Mouse (Mus musculus): ENCODE results near the gene Il16. TPM values are rescaled to one million over a fixed set of nuclear protein-coding genes. Genes with fewer than 3 reads are reported as not detected.

The Il16 gene
- polyA plus RNA-seq, 1 experiment from 2014 or later, result 1.9 TPM

GRCm38 (mm10) chr7:83606796-83607195 lies 138.7 kb downstream of the Il16 start:
- H3K4me3 ChIP-seq, result no peak overlapping the region
- H3K36me3 ChIP-seq, result no peaks in the 10 kb centered on the region
- no peaks in the 10 kb centered on the region for H3K9me3 ChIP-seq (replicated peaks)
- H3K27me3 ChIP-seq, result no peaks in the 10 kb centered on the region
- H3K27ac ChIP-seq, result no peak overlapping the region
- 0 out of 2 replicates have a peak, but pooled peaks cover 3% of the 10 kb centered on the region for H3K4me1 ChIP-seq
- ATAC-seq (ENCODE audit: low FRiP score), result no peak
- WGBS, result 93% methylated on average over 2 of the region's 2 CpGs
- no peak overlapping the region for H3K4me2 ChIP-seq (replicated peaks)
- no peak overlapping the region for H3K9ac ChIP-seq

- WGBS, result 92% methylated on average over 7 of the region's 7 CpGs
Observed at GRCm38 (mm10) chr7:83604180-83604944, 141.2 kb downstream of the Il16 start.

GRCm38 (mm10) chr7:83599913-83600286 lies 145.6 kb downstream of the Il16 start:
- ATAC-seq (ENCODE audit: low FRiP score), result no peak
- Histone ChIP-seq H3K27ac (no peak overlapping the region), H3K36me3 (no peaks in the 10 kb centered on the region), H3K9me3 (replicated peaks) (no peaks in the 10 kb centered on the region), H3K4me3 (no peak overlapping the region), H3K27me3 (no peaks in the 10 kb centered on the region), H3K4me1 (0 out of 2 replicates have a peak, but pooled peaks cover 3% of the 10 kb centered on the region), H3K4me2 (replicated peaks) (no peak overlapping the region), H3K9ac (no peak overlapping the region)
- WGBS, result 58% methylated on average over 8 of the region's 8 CpGs

More at GRCm38 (mm10) chr7:83604180-83604944, 141.2 kb downstream of the Il16 start:
- 0 out of 2 replicates have a peak, but pooled peaks cover 3% of the 10 kb centered on the region for H3K4me1 ChIP-seq
- no peaks in the 10 kb centered on the region for H3K9me3 ChIP-seq (replicated peaks)
- no peak overlapping the region for H3K9ac ChIP-seq
- no peak overlapping the region for H3K27ac ChIP-seq
- H3K4me3 ChIP-seq, result no peak overlapping the region
- no peaks in the 10 kb centered on the region for H3K27me3 ChIP-seq
- H3K4me2 ChIP-seq (replicated peaks), result no peak overlapping the region
- no peak for ATAC-seq (ENCODE audit: low FRiP score)
- H3K36me3 ChIP-seq, result no peaks in the 10 kb centered on the region

- ATAC-seq (ENCODE audit: low FRiP score), result no peak
Observed at GRCm38 (mm10) chr7:83598997-83599912, 146.3 kb downstream of the Il16 start.

GRCm38 (mm10) chr7:83597063-83597462 lies 148.5 kb downstream of the Il16 start:
- no peaks in the 10 kb centered on the region for H3K36me3 ChIP-seq
- H3K9me3 ChIP-seq (replicated peaks), result no peaks in the 10 kb centered on the region
- H3K27ac ChIP-seq, result no peak overlapping the region
- H3K4me3 ChIP-seq, result no peak overlapping the region
- H3K4me1 ChIP-seq, result no peaks in the 10 kb centered on the region
- no peak overlapping the region for H3K9ac ChIP-seq
- ATAC-seq (ENCODE audit: low FRiP score), result no peak
- no peak overlapping the region for H3K4me2 ChIP-seq (replicated peaks)
- 92% methylated on average over 3 of the region's 3 CpGs for WGBS
- H3K27me3 ChIP-seq, result no peaks in the 10 kb centered on the region

More at GRCm38 (mm10) chr7:83598997-83599912, 146.3 kb downstream of the Il16 start:
- Histone ChIP-seq H3K27ac (no peak overlapping the region), H3K9ac (no peak overlapping the region), H3K4me2 (replicated peaks) (no peak overlapping the region), H3K4me3 (no peak overlapping the region), H3K4me1 (0 out of 2 replicates have a peak, but pooled peaks cover under 1% of the 10 kb centered on the region), H3K36me3 (no peaks in the 10 kb centered on the region), H3K27me3 (no peaks in the 10 kb centered on the region), H3K9me3 (replicated peaks) (no peaks in the 10 kb centered on the region)
- 90% methylated on average over 13 of the region's 13 CpGs for WGBS

- no peaks in the 10 kb centered on the region for H3K9me3 ChIP-seq (replicated peaks)
- no peak overlapping the region for H3K4me2 ChIP-seq (replicated peaks)
- H3K4me3 ChIP-seq, result no peak overlapping the region
- WGBS, result 76% methylated on average over 3 of the region's 3 CpGs
- H3K9ac ChIP-seq, result no peak overlapping the region
- no peaks in the 10 kb centered on the region for H3K27me3 ChIP-seq
- ATAC-seq (ENCODE audit: low FRiP score), result no peak
- no peaks in the 10 kb centered on the region for H3K36me3 ChIP-seq
- H3K4me1 ChIP-seq, result no peaks in the 10 kb centered on the region
- no peak overlapping the region for H3K27ac ChIP-seq
Observed at GRCm38 (mm10) chr7:83594056-83594455, 151.5 kb downstream of the Il16 start.

Other genes starting within 250 kb of the Il16 start
- gene Tmc3, start 160.8 kb downstream of the Il16 start, polyA plus RNA-seq (2016; fragmentation: Nextera tagmentation; extraction: Ambion mirVana), result 0.26 and 1.2 TPM in 2 replicates
- gene Stard5, start 113.8 kb downstream of the Il16 start, polyA plus RNA-seq (2016; fragmentation: Nextera tagmentation; extraction: Ambion mirVana), result 11.6 and 12.9 TPM in 2 replicates
- gene Cfap161, start 49.2 kb upstream of the Il16 start, polyA plus RNA-seq (2016; fragmentation: Nextera tagmentation; extraction: Ambion mirVana), result 0.94 and 1.0 TPM in 2 replicates
- 19.0 and 21.8 TPM in 2 replicates for gene Tlnrd1, start 138.6 kb upstream of the Il16 start, polyA plus RNA-seq (2016; fragmentation: Nextera tagmentation; extraction: Ambion mirVana)
- gene Mesd, start 138.7 kb upstream of the Il16 start, polyA plus RNA-seq (2016; fragmentation: Nextera tagmentation; extraction: Ambion mirVana), result 91.1 and 95.7 TPM in 2 replicates

Data from hindbrain, embryonic 12.5 days (tissue).